Mouse (Mus musculus): ENCODE results near the gene Calr3. TPM values are rescaled to one million over a fixed set of nuclear protein-coding genes. Genes with fewer than 3 reads are reported as not detected.
A peak's percentile ranks its signal among the peaks of the same experiment; 100 is the strongest.

Calr3 gene
- polyA plus RNA-seq, 1 experiment from 2014 or later = 1.7 TPM

GRCm38 (mm10) chr8:72421362-72422335 is 22.0 kb downstream of the Calr3 start, which contains the start of gene Eps15l1:
TSS of gene Eps15l1 (minus strand) at chr8:72421460.
- Histone ChIP-seq H3K27ac (ENCODE audit: low read depth) (peak within 1 kb of the TSS; percentile 79), H3K4me3 (ENCODE audit: low read depth, low read length) (peak within 1 kb of the TSS; percentile 73), H3K4me2 (ENCODE audit: low read length) (peak within 1 kb of the TSS; percentile 73), H3K9ac (ENCODE audit: low read length) (peak within 1 kb of the TSS; percentile 78), H3K27me3 (replicated peaks; ENCODE audit: control insufficient read depth, insufficient read depth, low read length) (no peaks in the 10 kb centered on the region), H3K4me1 (replicated peaks; ENCODE audit: control insufficient read depth, insufficient read depth, low read length) (peaks cover 20% of the 10 kb centered on the region), H3K36me3 (ENCODE audit: control insufficient read depth, insufficient read depth, low read length) (no peaks in the 10 kb centered on the region), H3K9me3 (ENCODE audit: control insufficient read depth, low read length) (no peaks in the 10 kb centered on the region)
- WGBS = 1% methylated on average over 48 of the region's 48 CpGs
- ATAC-seq (replicated peaks; ENCODE audit: low FRiP score, low TSS enrichment, low read depth) (peak; percentile 99), DNase-seq (ENCODE audit: low spot score) (peak; percentile 96)

- Histone ChIP-seq H3K27me3 (replicated peaks; ENCODE audit: control insufficient read depth, insufficient read depth, low read length) (no peaks in the 10 kb centered on the region), H3K4me1 (replicated peaks; ENCODE audit: control insufficient read depth, insufficient read depth, low read length) (peaks cover 20% of the 10 kb centered on the region), H3K4me2 (ENCODE audit: low read length) (peak overlapping the region; percentile 59), H3K27ac (ENCODE audit: low read depth) (peak overlapping the region; percentile 77), H3K9me3 (ENCODE audit: control insufficient read depth, low read length) (no peaks in the 10 kb centered on the region), H3K4me3 (ENCODE audit: low read depth, low read length) (peak overlapping the region; percentile 73), H3K36me3 (ENCODE audit: control insufficient read depth, insufficient read depth, low read length) (no peaks in the 10 kb centered on the region), H3K9ac (ENCODE audit: low read length) (peak overlapping the region; percentile 78)
- 1% methylated on average over 61 of the region's 73 CpGs for WGBS
- ATAC-seq (replicated peaks; ENCODE audit: low FRiP score, low TSS enrichment, low read depth) (peak; percentile 73), DNase-seq (ENCODE audit: low spot score) (peak; percentile 74)
Observed at GRCm38 (mm10) chr8:72420571-72421361, 22.9 kb downstream of the Calr3 start.

DNA sequence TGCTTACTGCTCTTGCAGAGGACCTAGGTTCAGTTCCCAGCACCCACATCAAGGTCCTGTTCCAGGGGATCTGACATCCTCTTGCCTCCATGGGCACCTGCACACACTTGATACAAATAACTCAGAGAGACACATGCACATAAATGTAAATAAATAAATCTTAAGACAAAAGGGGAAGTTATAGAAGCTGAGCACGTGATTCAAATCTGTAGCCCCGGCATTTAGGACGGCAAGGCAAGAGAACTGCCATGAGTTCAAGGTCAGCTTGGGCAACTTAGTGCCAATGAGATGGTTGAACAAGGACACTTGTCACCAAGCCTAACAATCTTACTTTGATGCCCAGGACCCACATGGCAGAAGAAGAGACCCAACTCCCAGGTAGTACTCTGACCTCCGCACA is 25.6 kb downstream of the Calr3 start:
- WGBS = 98% methylated on average over 4 of the region's 4 CpGs
- Histone ChIP-seq H3K27me3 (replicated peaks; ENCODE audit: control insufficient read depth, insufficient read depth, low read length) (no peaks in the 10 kb centered on the region), H3K4me2 (ENCODE audit: low read length) (no peak overlapping the region), H3K36me3 (ENCODE audit: control insufficient read depth, insufficient read depth, low read length) (no peaks in the 10 kb centered on the region), H3K4me1 (replicated peaks; ENCODE audit: control insufficient read depth, insufficient read depth, low read length) (peaks cover 20% of the 10 kb centered on the region), H3K27ac (ENCODE audit: low read depth) (no peak overlapping the region), H3K4me3 (ENCODE audit: low read depth, low read length) (no peak overlapping the region), H3K9ac (ENCODE audit: low read length) (no peak overlapping the region), H3K9me3 (ENCODE audit: control insufficient read depth, low read length) (no peaks in the 10 kb centered on the region)
- no peak for ATAC-seq (replicated peaks; ENCODE audit: low FRiP score, low TSS enrichment, low read depth)
- DNase-seq (ENCODE audit: low spot score) = no peak

DNA sequence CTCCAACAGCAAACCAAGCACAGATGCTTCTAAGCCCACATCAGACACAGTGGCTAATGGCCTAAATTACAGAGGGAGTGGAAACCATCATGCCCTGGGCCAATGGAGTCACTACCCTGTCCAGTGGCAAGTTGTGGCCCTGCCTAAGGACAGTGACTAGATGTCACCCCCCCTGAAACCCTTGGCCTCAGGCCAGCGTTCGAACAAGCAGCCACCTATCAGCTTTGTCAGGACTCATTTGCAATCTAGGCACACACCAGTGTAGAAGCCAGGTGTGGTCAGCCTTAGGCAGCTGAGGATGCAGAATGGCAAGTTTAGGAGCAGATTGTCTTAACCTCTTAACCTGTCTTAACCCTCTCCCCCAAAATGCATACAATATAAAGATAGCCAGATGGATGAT is 28.4 kb downstream of the Calr3 start:
- Histone ChIP-seq H3K4me2 (ENCODE audit: low read length) (no peak overlapping the region), H3K4me1 (replicated peaks; ENCODE audit: control insufficient read depth, insufficient read depth, low read length) (peaks cover 15% of the 10 kb centered on the region), H3K36me3 (ENCODE audit: control insufficient read depth, insufficient read depth, low read length) (0 out of 2 replicates have a peak, but pooled peaks cover 5% of the 10 kb centered on the region), H3K9ac (ENCODE audit: low read length) (no peak overlapping the region), H3K4me3 (ENCODE audit: low read depth, low read length) (no peak overlapping the region), H3K27ac (ENCODE audit: low read depth) (no peak overlapping the region), H3K27me3 (replicated peaks; ENCODE audit: control insufficient read depth, insufficient read depth, low read length) (no peaks in the 10 kb centered on the region), H3K9me3 (ENCODE audit: control insufficient read depth, low read length) (no peaks in the 10 kb centered on the region)
- ATAC-seq (replicated peaks; ENCODE audit: low FRiP score, low TSS enrichment, low read depth) (no peak), DNase-seq (ENCODE audit: low spot score) (no peak)
- WGBS = 84% methylated on average over 2 of the region's 2 CpGs

DNA sequence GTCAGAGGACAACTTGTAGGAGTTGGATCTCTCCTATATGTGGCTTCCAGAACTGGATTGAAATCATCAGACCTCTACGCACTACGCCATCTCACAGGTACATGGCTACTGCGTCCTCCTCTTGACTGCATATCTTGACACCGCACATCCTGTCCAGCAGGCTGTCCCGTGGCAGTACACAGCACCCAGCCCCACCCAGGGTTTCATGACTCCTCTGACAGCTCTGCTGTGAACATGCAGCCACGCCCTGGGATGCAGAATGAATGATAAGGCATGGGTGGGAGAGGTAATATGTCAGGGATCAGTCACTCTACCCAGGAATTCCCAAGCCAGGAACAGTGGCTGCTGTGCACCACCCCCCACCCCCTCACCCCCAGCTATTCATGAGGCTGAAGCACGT is 29.8 kb downstream of the Calr3 start:
- Histone ChIP-seq H3K9ac (ENCODE audit: low read length) (no peak overlapping the region), H3K27ac (ENCODE audit: low read depth) (no peak overlapping the region), H3K9me3 (ENCODE audit: control insufficient read depth, low read length) (no peaks in the 10 kb centered on the region), H3K4me3 (ENCODE audit: low read depth, low read length) (no peak overlapping the region), H3K4me2 (ENCODE audit: low read length) (no peak overlapping the region), H3K4me1 (replicated peaks; ENCODE audit: control insufficient read depth, insufficient read depth, low read length) (0 out of 2 replicates have a peak, but pooled peaks cover 4% of the 10 kb centered on the region), H3K27me3 (replicated peaks; ENCODE audit: control insufficient read depth, insufficient read depth, low read length) (no peaks in the 10 kb centered on the region), H3K36me3 (ENCODE audit: control insufficient read depth, insufficient read depth, low read length) (0 out of 2 replicates have a peak, but pooled peaks cover 5% of the 10 kb centered on the region)
- DNase-seq (ENCODE audit: low spot score) = no peak
- WGBS = 73% methylated on average over 7 of the region's 7 CpGs
- no peak for ATAC-seq (replicated peaks; ENCODE audit: low FRiP score, low TSS enrichment, low read depth)

DNA sequence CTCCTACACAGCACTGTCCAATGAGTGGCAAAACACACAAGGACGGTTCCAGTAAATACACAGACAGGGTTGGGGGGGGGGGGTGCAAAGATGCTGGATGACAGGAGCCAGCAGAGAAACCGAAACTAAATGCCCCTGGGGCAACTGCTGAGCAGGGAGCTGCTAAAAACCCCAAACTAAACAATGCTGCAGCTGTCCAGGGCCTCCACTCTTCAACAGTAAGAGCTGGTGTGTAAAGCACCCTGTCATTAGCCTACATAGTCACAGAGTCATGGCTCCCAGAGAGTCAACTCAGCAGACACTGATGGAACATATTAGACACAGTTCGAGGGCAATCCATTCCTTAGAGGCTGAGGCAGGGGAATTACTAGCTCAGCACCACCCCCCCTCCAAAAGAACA is 34.2 kb downstream of the Calr3 start:
- 52% methylated on average over 3 of the region's 3 CpGs for WGBS
- Histone ChIP-seq H3K4me2 (ENCODE audit: low read length) (no peak overlapping the region), H3K9ac (ENCODE audit: low read length) (no peak overlapping the region), H3K27me3 (replicated peaks; ENCODE audit: control insufficient read depth, insufficient read depth, low read length) (no peaks in the 10 kb centered on the region), H3K4me3 (ENCODE audit: low read depth, low read length) (no peak overlapping the region), H3K9me3 (ENCODE audit: control insufficient read depth, low read length) (no peaks in the 10 kb centered on the region), H3K4me1 (replicated peaks; ENCODE audit: control insufficient read depth, insufficient read depth, low read length) (no peaks in the 10 kb centered on the region), H3K36me3 (ENCODE audit: control insufficient read depth, insufficient read depth, low read length) (0 out of 2 replicates have a peak, but pooled peaks cover 5% of the 10 kb centered on the region), H3K27ac (ENCODE audit: low read depth) (no peak overlapping the region)
- ATAC-seq (replicated peaks; ENCODE audit: low FRiP score, low TSS enrichment, low read depth) = no peak
- no peak for DNase-seq (ENCODE audit: low spot score)

GRCm38 (mm10) chr8:72407878-72408277 is 35.8 kb downstream of the Calr3 start:
- Histone ChIP-seq H3K27me3 (replicated peaks; ENCODE audit: control insufficient read depth, insufficient read depth, low read length) (no peaks in the 10 kb centered on the region), H3K4me2 (ENCODE audit: low read length) (no peak overlapping the region), H3K27ac (ENCODE audit: low read depth) (no peak overlapping the region), H3K9ac (ENCODE audit: low read length) (no peak overlapping the region), H3K36me3 (ENCODE audit: control insufficient read depth, insufficient read depth, low read length) (0 out of 2 replicates have a peak, but pooled peaks cover 5% of the 10 kb centered on the region), H3K4me1 (replicated peaks; ENCODE audit: control insufficient read depth, insufficient read depth, low read length) (no peaks in the 10 kb centered on the region), H3K4me3 (ENCODE audit: low read depth, low read length) (no peak overlapping the region), H3K9me3 (ENCODE audit: control insufficient read depth, low read length) (no peaks in the 10 kb centered on the region)
- no peak for ATAC-seq (replicated peaks; ENCODE audit: low FRiP score, low TSS enrichment, low read depth)
- WGBS = 100% methylated on average over 1 of the region's 1 CpGs
- DNase-seq (ENCODE audit: low spot score) = no peak

DNA sequence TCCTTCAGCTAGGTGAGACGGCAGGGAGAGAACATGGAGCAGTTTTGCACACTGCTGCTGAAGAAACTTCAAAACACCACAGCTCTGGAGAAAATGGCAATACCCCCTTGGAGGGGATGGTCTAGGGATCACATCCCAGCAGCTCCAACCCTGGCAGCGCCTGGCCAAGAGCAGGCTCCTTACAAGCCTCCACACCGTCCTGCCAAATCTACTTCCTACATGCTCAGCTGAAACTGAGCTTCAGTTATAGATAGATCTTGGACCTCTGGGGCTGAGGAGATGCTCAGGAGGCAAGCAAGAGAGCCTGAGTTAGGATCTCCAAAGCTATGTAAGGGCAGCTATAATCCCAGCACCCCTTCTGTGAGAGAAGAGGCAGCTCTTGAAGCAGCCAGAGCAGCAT is 40.7 kb downstream of the Calr3 start:
- Histone ChIP-seq H3K4me2 (ENCODE audit: low read length) (no peak overlapping the region), H3K4me3 (ENCODE audit: low read depth, low read length) (no peak overlapping the region), H3K9me3 (ENCODE audit: control insufficient read depth, low read length) (no peaks in the 10 kb centered on the region), H3K27ac (ENCODE audit: low read depth) (no peak overlapping the region), H3K9ac (ENCODE audit: low read length) (no peak overlapping the region), H3K36me3 (ENCODE audit: control insufficient read depth, insufficient read depth, low read length) (peaks cover 17% of the 10 kb centered on the region), H3K27me3 (replicated peaks; ENCODE audit: control insufficient read depth, insufficient read depth, low read length) (no peaks in the 10 kb centered on the region), H3K4me1 (replicated peaks; ENCODE audit: control insufficient read depth, insufficient read depth, low read length) (no peaks in the 10 kb centered on the region)
- ATAC-seq (replicated peaks; ENCODE audit: low FRiP score, low TSS enrichment, low read depth) (no peak), DNase-seq (ENCODE audit: low spot score) (no peak)
- WGBS = 97% methylated on average over 3 of the region's 3 CpGs

Data from intestine, embryonic 14.5 days (tissue).